Mouse (Mus musculus) bone marrow, adult 2 months (tissue): ENCODE data around the gene Slc24a2.

ENCODE experiments used
- CTCF ChIP-seq: fragments of 200-500 bp; IDR thresholded peaks from 2 replicates; pipeline ENCODE4 v1.5.1; 2011; ENCODE audit warnings: low read length, control low read depth; ENCODE audit not compliant: control insufficient read depth, insufficient read depth
- POLR2A ChIP-seq: fragments of 200-500 bp; IDR thresholded peaks from 2 replicates; pipeline ENCODE4 v1.6.1; 2011; ENCODE audit warnings: low read depth, mild to moderate bottlenecking, control low read depth, low read length, borderline replicate concordance; ENCODE audit not compliant: control insufficient read depth

GRCm38 (mm10) chr4:87052881-87053280, 177.4 kb downstream of the Slc24a2 start:
- TF ChIP-seq CTCF (no peak), POLR2A (no peak)
